Mouse (Mus musculus) testis, adult 2 months (tissue): ENCODE measurements around the gene Reep6. TPM values are rescaled to one million over a fixed set of nuclear protein-coding genes. Genes with fewer than 3 reads are reported as not detected.

Experiments
- H3K27ac ChIP-seq: fragments of 200-500 bp; 2 replicates; pipeline ENCODE4 v1.5.1; 2012; ENCODE audit warnings: low read depth, low read length; ENCODE audit not compliant: control insufficient read depth, insufficient read depth
- H3K27me3 ChIP-seq: fragments of 200-500 bp; 2 replicates; pipeline ENCODE4 v1.6.1; 2012; ENCODE audit warnings: mild to moderate bottlenecking, low read length, moderate library complexity; ENCODE audit not compliant: control insufficient read depth, insufficient read depth
- H3K36me3 ChIP-seq: fragments of 200-500 bp; 2 replicates; pipeline ENCODE4 v1.6.1; 2012; ENCODE audit warnings: mild to moderate bottlenecking, low read length; ENCODE audit not compliant: control insufficient read depth, insufficient read depth
- H3K4me1 ChIP-seq: fragments of 200-500 bp; 2 replicates; pipeline ENCODE4 v1.6.1; 2012; ENCODE audit warnings: low read length; ENCODE audit not compliant: control insufficient read depth, insufficient read depth
- H3K4me3 ChIP-seq: fragments of 200-500 bp; 2 replicates; pipeline ENCODE4 v1.5.1; 2012; ENCODE audit warnings: low read depth, mild to moderate bottlenecking, low read length, moderate library complexity, mixed read lengths; ENCODE audit not compliant: control insufficient read depth
- CTCF ChIP-seq: fragments of 200-500 bp; IDR thresholded peaks from 2 replicates; pipeline ENCODE4 v1.5.1; 2012; ENCODE audit warnings: low read depth, mild to moderate bottlenecking, inconsistent platforms, low read length, moderate library complexity; ENCODE audit not compliant: control insufficient read depth, insufficient read depth, insufficient replicate concordance
- POLR2A ChIP-seq: fragments of 200-500 bp; IDR thresholded peaks from 2 replicates; pipeline ENCODE4 v1.6.1; 2012; ENCODE audit warnings: low read depth, mild to moderate bottlenecking, inconsistent platforms, low read length, moderate library complexity; ENCODE audit not compliant: control insufficient read depth
- polyA plus RNA-seq: library from polyadenylated mRNA; depleted of rRNA; stranded (reverse); fragments of >200 nt; gene quantifications from 2 replicates; pipeline ENCODE4 v1.2.3, GENCODE M21; 2012; rRNA removed

The Reep6 gene
- polyA plus RNA-seq, 1 experiment, result 732 TPM

- Histone ChIP-seq H3K4me1 (peaks cover 17% of the 10 kb centered on the region), H3K27me3 (no peaks in the 10 kb centered on the region), H3K4me3 (peak overlapping the region; percentile 94)
Observed at GRCm38 (mm10) chr10:80384709-80385108, 55.0 kb downstream of the Reep6 start.

GRCm38 (mm10) chr10:80385310-80385709, 55.6 kb downstream of the Reep6 start:
- no peak overlapping the region for H3K27ac ChIP-seq
- H3K4me1 ChIP-seq, result peaks cover 17% of the 10 kb centered on the region
- no peaks in the 10 kb centered on the region for H3K27me3 ChIP-seq
- no peaks in the 10 kb centered on the region for H3K36me3 ChIP-seq
- peak overlapping the region; percentile 94 for H3K4me3 ChIP-seq
- no peak for TF ChIP-seq POLR2A
- TF ChIP-seq CTCF, result no peak

More at GRCm38 (mm10) chr10:80384709-80385108, 55.0 kb downstream of the Reep6 start:
- Histone ChIP-seq H3K27ac (no peak overlapping the region), H3K36me3 (no peaks in the 10 kb centered on the region)
- TF ChIP-seq POLR2A, result no peak
- no peak for TF ChIP-seq CTCF

Other genes starting within 250 kb of the Reep6 start
- gene Sbno2, start 224.4 kb upstream of the Reep6 start, polyA plus RNA-seq, result 13.9 and 14.0 TPM in 2 replicates
- gene Stk11, start 214.2 kb upstream of the Reep6 start, polyA plus RNA-seq, result 215 and 222 TPM in 2 replicates
- 241 and 347 TPM in 2 replicates for gene Atp5d, start 191.3 kb upstream of the Reep6 start, polyA plus RNA-seq
- gene Cbarp, start 189.1 kb upstream of the Reep6 start, polyA plus RNA-seq, result 3.8 and 5.1 TPM in 2 replicates
- gene Midn, start 181.7 kb upstream of the Reep6 start, polyA plus RNA-seq, result 70.1 and 79.2 TPM in 2 replicates
- 105 and 127 TPM in 2 replicates for gene Cirbp, start 164.0 kb upstream of the Reep6 start, polyA plus RNA-seq
- gene 1600002K03Rik, start 157.0 kb upstream of the Reep6 start, polyA plus RNA-seq, result 7.4 and 7.9 TPM in 2 replicates
- gene Efna2, start 150.5 kb upstream of the Reep6 start, polyA plus RNA-seq, result 1.1 and 1.4 TPM in 2 replicates
- 282 and 295 TPM in 2 replicates for gene Mum1, start 103.5 kb upstream of the Reep6 start, polyA plus RNA-seq
- 105 and 132 TPM in 2 replicates for gene Ndufs7, start 80.8 kb upstream of the Reep6 start, polyA plus RNA-seq
- gene Gamt, start 68.9 kb upstream of the Reep6 start, polyA plus RNA-seq, result 38.5 and 39.6 TPM in 2 replicates
- 97.5 and 114 TPM in 2 replicates for gene Dazap1, start 68.5 kb upstream of the Reep6 start, polyA plus RNA-seq
- 672 and 893 TPM in 2 replicates for gene Rps15, start 37.5 kb upstream of the Reep6 start, polyA plus RNA-seq
- gene Apc2, start 34.0 kb upstream of the Reep6 start, polyA plus RNA-seq, result 1.4 and 1.8 TPM in 2 replicates
- 11.3 and 13.1 TPM in 2 replicates for gene 2310011J03Rik, start 9.4 kb upstream of the Reep6 start, polyA plus RNA-seq
- gene Pcsk4, start 455 bp upstream of the Reep6 start, polyA plus RNA-seq, result 324 and 326 TPM in 2 replicates
- 3.3 and 4.1 TPM in 2 replicates for gene Adamtsl5, start 18.5 kb downstream of the Reep6 start, polyA plus RNA-seq
- 1.3 and 1.7 TPM in 2 replicates for gene Plk5, start 26.5 kb downstream of the Reep6 start, polyA plus RNA-seq
- 596 and 686 TPM in 2 replicates for gene Mex3d, start 57.7 kb downstream of the Reep6 start, polyA plus RNA-seq
- 135 and 153 TPM in 2 replicates for gene Mbd3, start 69.6 kb downstream of the Reep6 start, polyA plus RNA-seq
- gene Uqcr11, start 76.9 kb downstream of the Reep6 start, polyA plus RNA-seq, result 446 and 549 TPM in 2 replicates
- gene Tcf3, start 103.7 kb downstream of the Reep6 start, polyA plus RNA-seq, result 13.4 and 14.9 TPM in 2 replicates
- 0.43 and 0.52 TPM in 2 replicates for gene Onecut3, start 164.9 kb downstream of the Reep6 start, polyA plus RNA-seq
- gene Atp8b3, start 209.2 kb downstream of the Reep6 start, polyA plus RNA-seq, result 1,123 and 1,230 TPM in 2 replicates
- 201 and 214 TPM in 2 replicates for gene Rexo1, start 231.6 kb downstream of the Reep6 start, polyA plus RNA-seq
- 7.5 and 7.7 TPM in 2 replicates for gene Klf16, start 247.4 kb downstream of the Reep6 start, polyA plus RNA-seq